Mouse (Mus musculus) small intestine, adult 2 months (tissue): Measurements from ENCODE around the gene Mdfic.

Source experiments
- CTCF ChIP-seq: fragments of 200-500 bp; IDR thresholded peaks from 2 replicates; pipeline ENCODE4 v1.5.1; 2012; ENCODE audit warnings: low read depth, mild to moderate bottlenecking, control low read depth, inconsistent platforms, low read length, moderate library complexity, mixed read lengths; ENCODE audit not compliant: insufficient replicate concordance, insufficient read length; ENCODE audit errors: extremely low read depth
- POLR2A ChIP-seq: fragments of 200-500 bp; IDR thresholded peaks from 2 replicates; pipeline ENCODE4 v1.6.1; 2012; ENCODE audit warnings: low read depth, mild to moderate bottlenecking, control low read depth, inconsistent platforms, low read length, moderate library complexity

GRCm38 (mm10) chr6:15794801-15795200 is 74.3 kb downstream of the Mdfic start:
- TF ChIP-seq CTCF (no peak), POLR2A (no peak)
